Mouse (Mus musculus) brain, embryonic 18.5 days (tissue): ENCODE measurements around the gene Sema3f.

Source experiments
- DNase-seq: peaks from one replicate; pipeline ENCODE4 v3.0.0-alpha.2; 2012; ENCODE audit warnings: low read depth, low spot score

Gene Sema3f

DNA sequence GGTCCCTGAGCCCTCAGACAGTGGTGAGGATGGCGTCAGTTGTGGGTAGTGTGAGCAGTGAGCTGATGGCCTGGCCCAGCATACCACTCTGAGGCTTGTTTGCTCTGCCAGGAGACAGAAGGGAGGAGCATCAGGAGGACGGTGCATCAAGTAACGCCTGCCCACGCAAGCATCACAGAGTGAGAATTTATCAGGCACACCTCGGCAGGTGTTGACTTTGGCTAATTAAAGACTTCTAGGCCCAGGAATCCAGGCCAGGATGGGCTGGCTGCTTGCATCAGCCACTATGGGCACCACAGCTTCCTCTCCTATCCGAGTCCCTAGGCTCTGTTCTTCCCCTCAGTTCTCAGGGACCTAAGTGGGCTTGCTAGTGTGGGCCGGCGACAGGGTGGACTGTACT is 47.9 kb downstream of the Sema3f start:
- no peak for DNase-seq

DNA sequence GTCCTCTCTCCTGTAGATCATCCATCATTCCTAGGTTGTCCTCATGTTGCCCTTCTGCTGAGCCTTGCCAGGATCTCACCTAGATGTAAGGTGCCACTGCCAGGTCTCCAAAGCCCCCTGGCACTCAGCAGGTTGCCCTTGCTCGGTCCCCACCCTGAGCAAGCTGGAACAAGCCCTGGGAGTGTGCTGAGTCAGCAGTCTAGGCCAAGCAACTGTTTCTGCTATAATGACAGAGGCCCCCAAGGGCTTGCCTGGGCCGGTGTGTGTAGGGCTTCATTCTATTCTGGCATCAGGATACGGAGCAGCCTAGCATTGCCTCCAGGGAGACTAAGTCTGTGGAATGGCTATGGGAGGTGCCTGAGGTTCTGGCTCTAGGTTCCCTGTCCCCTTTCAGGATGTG is 49.5 kb downstream of the Sema3f start:
- DNase-seq: no peak

DNA sequence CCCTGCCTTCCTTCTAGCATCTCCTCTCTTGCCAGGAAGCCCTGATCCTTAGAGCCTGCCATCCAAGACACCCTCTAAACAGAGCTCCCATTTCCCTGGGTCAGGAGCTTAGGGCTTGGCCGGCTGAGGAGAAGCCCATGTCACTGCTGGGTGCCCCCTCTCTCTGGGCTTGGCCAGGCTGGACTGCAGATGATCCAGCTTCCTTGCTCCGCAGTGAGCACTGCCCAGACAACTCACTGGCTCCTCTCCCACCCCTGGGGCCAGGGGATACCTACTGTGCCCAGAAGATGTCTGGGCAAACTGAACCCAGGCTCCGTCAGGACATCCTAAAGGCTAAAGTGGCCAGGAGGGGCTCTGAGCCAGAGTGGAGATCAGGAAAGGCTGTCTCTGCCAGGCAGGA is 50.3 kb downstream of the Sema3f start:
- no peak for DNase-seq

DNA sequence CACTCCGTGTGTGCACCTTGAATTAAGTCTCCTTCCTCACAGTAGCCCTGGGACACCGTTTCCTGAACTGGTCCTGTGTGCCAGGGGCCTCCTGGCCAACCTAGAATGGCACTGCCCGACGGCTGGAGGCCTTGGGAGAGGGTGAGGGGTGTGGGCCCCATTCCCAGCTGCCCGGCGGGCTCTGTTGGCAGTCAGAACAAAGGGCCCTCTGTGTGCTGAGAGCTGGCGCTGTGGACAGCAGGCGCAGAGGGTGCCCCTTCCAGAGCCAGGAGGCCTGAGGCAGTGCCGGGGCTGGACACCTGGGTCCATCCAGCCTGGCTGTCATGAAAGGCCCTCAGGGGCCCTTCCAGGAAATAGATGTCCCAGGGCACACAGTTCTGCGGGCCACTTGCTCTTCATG is 50.7 kb downstream of the Sema3f start:
- no peak for DNase-seq

DNA sequence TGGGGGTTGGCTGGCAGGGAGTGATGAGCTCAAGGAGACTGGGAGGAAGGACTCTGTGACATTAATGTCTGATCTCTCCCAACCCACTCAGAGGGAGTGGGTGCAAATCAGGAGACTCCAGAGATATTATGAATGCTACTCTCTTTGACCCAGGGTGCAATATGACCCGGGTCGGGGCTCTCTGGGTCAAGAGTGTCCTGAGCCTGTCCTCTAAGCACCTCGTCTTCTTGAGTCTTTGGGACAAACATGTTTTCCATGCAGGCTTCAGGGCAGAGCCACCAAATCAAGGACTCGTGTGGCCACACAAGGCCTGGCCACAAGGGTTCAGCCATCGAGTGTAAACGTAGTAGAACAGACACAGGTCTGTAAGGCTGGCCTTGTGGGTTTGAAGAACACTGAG is 52.2 kb downstream of the Sema3f start:
- no peak for DNase-seq

DNA sequence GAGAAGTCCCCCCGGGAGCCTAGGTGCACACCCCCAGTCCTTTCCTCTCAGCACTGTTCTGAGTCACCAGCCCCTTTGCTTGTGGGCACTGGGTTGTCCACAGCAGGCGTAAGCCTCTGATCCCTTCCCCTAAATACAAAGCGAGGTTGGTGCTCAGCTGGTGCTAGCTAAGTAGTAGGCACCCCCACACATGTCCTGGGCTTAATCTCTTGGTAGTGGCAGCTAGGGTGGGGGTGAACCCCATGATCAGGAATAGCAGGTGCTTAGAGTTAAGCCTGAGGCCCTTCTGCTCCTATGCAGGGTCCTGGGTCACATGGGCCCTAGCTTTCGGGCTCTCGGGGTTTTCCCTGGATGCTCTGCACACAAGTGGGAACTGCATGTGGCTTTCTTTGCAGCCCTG is 53.1 kb downstream of the Sema3f start:
- DNase-seq: no peak

GRCm38 (mm10) chr9:107654585-107654984 is 55.7 kb downstream of the Sema3f start:
- DNase-seq: no peak

DNA sequence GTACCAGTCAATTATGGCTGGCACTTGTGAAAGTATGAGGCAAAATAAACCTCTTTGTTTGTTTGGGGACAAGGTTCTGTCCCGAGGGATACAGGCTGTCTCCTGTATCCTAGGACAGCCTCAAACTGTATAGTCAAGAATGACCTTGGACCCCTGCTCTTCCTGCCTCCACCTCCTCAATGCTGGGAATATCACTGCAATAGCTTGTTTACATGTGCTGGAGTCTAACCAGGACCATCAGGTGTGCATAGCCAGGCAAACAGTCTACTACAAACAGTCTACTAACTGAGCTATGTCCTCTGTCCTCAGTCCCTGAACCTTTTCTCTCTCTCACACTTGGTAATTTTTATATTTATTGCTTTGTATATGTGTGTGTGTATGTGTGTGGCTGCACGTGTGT is 56.8 kb downstream of the Sema3f start:
- DNase-seq: no peak

GRCm38 (mm10) chr9:107650708-107651481 is 59.4 kb downstream of the Sema3f start:
- no peak for DNase-seq

GRCm38 (mm10) chr9:107650225-107650624 is 60.0 kb downstream of the Sema3f start:
- DNase-seq: no peak

DNA sequence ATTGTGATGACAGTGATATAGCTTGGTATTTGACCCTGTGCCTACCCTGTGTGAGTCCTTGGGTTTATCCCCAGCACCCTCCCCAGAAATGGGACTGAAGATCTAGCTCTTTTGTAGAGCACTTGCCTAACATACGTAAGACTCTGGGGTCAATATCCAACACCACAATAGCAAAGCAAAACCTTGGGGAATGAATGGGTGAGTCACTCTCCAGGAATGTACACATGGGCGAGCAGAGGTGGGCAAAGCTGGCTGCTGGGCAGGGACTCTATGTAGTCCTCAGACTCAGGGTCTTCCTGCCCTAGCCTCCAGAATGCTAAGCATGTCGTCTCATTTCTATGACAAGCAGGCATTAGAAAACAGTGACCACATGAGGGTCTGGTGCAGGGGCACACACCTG is 61.5 kb downstream of the Sema3f start:
- DNase-seq: no peak

- DNase-seq: no peak
These were observed 63.3 kb downstream of the Sema3f start for GRCm38 (mm10) chr9:107646975-107647374.

DNA sequence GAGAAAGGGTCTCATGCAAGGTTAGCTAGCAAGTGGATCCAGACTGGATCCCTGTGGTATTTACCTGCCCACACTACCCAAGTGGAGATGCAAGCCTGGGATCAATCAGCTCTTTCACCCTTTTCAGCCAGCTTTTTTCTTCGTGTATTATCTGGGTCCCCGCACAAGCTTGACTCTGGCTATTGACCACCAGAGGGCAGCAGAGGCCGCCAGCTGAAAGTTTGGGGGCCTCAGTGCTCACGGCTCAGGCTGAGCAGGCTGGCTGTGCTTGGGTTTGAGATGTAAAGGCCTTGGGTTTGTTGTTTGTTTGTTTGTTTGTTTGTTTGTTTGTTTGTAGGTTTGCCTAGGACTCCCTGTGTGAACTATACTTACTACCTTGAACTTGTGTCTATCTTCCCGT is 64.7 kb downstream of the Sema3f start:
- no peak for DNase-seq

GRCm38 (mm10) chr9:107645153-107645510 is 65.1 kb downstream of the Sema3f start:
- DNase-seq: no peak

- no peak for DNase-seq
These were observed 65.7 kb downstream of the Sema3f start for GRCm38 (mm10) chr9:107644495-107645152.

GRCm38 (mm10) chr9:107643544-107644214 is 66.6 kb downstream of the Sema3f start:
- no peak for DNase-seq

GRCm38 (mm10) chr9:107641666-107642065 is 68.6 kb downstream of the Sema3f start:
- DNase-seq: no peak

- DNase-seq: no peak
These were observed 70.0 kb downstream of the Sema3f start for GRCm38 (mm10) chr9:107640257-107640772.

GRCm38 (mm10) chr9:107637070-107637469 is 73.2 kb downstream of the Sema3f start:
- no peak for DNase-seq

- DNase-seq: no peak
These were observed 74.8 kb downstream of the Sema3f start, which contains the start of gene Gnai2 for GRCm38 (mm10) chr9:107635279-107636028. Gnai2 (minus strand) TSS chr9:107635367.

DNA sequence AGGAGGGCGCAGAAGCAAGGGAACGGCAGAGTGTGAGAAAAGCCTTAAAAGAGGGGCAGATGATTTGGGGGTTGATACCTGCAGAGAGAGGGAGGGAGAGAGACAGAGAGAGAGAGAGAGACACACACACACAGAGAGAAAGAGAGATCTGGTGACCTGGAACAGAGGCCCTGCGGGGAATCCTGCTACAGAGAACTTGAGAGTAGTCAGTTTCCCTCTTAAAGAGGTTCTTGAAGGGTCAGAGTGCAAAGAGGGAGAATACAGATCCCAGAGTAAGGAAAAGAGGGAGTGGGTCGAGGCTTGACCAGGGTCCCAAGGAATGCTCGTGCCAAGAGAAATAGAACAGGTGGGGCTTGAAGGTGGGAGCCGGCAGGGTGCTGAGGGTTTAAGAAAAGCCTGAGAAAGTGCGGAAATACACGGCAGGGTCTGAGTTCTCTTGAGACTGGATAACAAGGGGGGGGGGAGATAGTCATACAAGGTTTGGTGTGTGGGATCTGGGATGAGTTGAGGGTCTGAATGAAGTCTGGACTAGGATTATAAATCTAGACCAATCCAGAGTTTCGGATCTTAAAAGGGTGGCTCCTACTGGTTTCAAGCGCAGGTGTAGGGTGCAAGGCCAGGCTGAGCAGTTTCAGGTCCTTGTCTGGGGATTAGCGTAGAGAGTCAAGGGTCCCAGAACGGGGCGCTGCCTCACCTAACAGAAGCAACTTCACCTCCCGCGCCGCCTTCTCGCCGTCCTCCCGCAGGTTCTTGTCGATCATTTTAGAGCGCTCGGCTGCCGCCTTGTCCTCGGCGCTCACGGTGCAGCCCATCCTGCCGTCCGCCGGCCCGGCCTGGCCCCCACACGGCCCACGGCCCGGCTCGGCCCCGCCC is 75.6 kb downstream of the Sema3f start:
- no peak for DNase-seq
